Mouse (Mus musculus) heart, postnatal 36 days (tissue): ENCODE results near the gene Kctd15. TPM values are rescaled to one million over a fixed set of nuclear protein-coding genes. Genes with fewer than 3 reads are reported as not detected.
A peak's percentile ranks its signal among the peaks of the same experiment; 100 is the strongest.

Experiments
- DNase-seq, 2 experiments: peaks; one replicate each; pipeline ENCODE4 v3.0.0; 2021 to 2022
- intact Hi-C: fragments of 180-260 bp; cut with DNase I; formaldehyde crosslinking; loops from one replicate; pipeline ENCODE4 v1.15.1; 2025
- total RNA-seq, 2 experiments: library from RNA; stranded (reverse); gene quantifications; 2 replicates each; pipeline ENCODE4 v1.2.3; 2021

Kctd15 gene
- total RNA-seq = 1 to 10 TPM; 3.0 to 3.2 TPM

DNA sequence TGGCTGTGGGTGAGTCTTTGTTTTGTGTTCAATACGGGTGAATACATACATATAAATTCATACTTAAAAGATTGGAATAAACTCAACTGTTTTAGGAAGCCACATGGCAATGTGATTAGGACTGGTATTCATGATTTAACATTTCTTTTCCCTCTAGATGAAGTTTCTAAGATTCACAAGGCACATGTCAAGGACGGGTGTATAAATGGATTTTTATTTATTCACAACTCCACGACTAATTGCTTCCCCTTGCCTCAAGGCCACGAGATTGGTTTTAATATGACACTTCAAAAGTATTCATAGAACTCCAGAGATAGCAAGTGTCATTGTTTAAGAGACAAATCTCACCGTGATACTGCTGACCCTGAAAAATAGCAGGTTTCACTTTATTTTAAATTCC lies at the start of gene Kctd15:
Kctd15 (minus strand) TSS at position 101 of the 400 bp plus-strand sequence.
- DNase-seq = no peak
- intact Hi-C loops = loop anchor here (5.0 kb wide), 3 partner anchors 39 to 219 kb away; no protein-coding TSS in a partner anchor

DNA sequence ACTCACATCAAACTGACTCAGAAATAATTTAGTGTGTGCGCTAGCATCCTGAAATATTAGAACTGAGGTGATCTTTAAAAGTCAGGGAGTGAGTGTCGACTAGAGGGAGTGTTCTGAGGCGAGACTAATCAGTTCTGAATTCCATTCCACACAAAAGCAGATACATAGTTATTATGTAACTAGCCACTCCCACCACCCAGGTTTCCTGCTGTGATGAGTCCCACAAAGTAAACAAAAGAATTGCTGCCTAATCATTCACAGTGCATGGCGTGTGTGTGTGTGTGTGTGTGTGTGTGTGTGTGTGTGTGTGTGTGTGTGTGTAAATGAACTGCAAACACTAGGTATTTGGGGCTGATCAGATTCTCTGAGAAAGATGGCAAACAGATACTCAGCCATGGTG lies 47.9 kb upstream of the Kctd15 start:
- DNase-seq = no peak
- intact Hi-C loops = no loop called here

DNA sequence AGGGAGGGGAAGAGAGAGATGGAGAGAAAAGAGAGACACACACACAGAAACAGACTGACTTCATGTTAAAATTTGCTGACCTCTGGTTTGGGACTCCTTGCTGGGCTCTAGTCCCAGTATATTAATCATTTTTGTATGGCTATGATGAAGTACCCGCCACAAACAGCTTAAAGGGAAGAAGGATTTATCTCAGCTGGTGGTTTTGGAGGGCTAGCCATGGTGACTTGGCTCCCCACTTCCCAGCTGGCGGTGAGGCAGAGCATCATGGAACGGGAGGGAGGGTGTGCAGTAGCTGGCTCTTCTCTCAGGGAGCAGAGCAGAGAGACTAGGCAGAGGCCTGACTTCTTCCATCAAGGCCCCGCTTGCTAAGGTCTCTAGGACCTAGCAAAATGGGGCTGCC lies 46.9 kb upstream of the Kctd15 start:
- no peak for DNase-seq
- intact Hi-C loops = no loop called here

DNA sequence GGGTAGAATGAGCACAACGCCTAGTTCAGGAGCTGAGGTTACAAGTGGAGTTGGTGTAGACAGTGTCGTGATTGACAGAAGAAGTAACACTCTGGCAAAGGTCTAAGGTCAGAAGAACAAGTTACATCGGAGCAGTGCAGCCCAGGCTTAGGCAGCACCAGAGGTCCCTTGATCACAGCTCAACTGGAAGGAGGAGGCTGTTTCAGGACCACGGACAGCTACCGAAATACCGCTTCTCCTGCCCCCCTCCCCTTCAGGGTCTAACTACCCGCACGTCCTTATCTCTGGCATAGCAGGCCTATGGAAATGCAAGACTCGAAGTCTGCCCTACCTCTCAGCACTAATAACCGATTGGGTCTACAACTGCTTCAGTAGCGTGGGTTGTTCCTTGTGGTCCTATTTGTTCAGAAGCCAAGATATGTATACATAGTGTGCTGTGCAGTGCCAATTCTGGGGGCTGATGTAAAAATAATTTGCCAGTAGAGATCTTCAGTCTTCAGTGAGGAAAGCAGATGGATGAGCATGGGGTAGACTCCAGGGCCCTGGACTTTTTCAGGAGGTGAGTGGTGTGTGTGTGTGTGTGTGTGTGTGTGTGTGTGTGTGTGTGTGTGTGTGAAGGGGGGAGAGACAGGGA lies 46.3 kb upstream of the Kctd15 start:
- intact Hi-C loops = no loop called here
- DNase-seq = peak in 1 of 2 experiments; percentile 17

DNA sequence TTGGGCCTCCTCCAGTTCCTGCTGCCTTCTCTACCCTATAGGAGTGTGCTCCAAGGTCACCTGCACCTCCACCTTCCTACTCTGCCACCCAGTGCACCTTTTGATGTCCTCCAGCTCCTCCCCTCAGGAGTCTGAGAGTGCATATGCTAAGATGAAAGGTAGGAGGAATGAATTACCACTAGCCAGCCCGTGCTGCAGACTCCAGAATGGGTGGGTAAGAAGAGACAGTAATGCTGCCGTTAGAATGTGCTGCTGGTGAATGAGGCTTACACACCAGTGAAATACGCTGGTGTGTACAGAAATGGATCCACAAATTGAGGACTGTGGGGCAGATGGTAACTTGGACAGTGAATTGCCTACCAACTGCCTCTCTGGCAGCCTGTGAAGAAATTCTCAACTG lies 43.4 kb upstream of the Kctd15 start:
- intact Hi-C loops = no loop called here
- DNase-seq = no peak

DNA sequence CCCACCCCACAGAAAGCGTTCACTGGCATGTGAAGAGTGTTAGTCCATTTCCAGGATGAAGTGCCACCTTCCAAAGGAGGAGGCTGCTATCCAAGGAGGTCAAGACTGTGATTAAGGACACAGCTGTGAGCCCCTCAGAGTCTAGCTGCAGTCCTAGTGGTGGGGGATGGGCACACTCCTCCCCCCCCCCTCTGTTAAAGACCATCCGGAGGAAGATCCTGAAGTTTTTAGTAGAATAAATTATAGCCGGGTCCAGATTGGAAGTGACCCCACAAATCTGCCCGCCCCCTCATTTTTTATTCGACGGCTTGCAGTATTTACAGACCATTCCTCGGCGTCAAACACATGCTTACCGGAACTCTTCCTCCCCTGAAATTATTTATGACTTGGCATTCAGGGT lies 41.7 kb upstream of the Kctd15 start:
- no peak for DNase-seq
- intact Hi-C loops = no loop called here

DNA sequence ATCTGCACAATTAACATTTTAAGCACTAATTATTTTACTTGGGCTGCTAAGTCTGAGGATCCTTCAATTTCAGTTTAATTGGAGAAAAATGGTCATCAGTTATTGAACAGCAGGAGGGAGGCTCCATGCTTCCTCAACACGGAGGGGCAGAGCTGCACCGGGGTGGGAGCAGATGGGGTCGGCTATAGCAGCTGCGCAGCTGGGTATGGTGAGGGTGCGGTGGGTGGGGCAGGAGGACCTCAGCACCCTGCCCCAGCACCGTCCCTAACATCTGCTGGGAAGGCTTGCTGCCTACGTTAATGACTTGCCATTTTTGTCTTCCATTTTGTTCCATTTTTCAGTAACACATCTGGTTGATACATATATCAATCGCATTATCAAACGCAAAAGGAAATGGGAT lies 39.6 kb upstream of the Kctd15 start:
- intact Hi-C loops = no loop called here
- no peak for DNase-seq

DNA sequence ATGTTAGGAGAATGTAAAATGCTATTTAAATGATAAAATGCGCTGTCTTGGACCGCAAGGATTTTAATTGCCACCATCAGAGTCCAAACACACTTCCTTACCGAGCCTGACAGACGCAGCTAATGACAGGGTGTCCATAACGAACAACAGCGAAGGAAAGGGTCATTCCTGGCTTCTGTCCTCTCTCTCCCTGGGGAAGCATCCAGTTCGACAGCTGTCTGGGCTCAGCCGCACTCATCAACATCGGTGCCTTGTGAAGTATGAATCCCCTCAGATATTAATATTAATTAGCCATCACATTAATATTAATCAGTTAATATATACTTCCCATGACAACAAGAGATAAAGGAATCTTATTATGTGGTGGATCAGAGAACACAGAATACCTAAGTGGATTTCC lies 38.4 kb upstream of the Kctd15 start:
- intact Hi-C loops = no loop called here
- DNase-seq = no peak

DNA sequence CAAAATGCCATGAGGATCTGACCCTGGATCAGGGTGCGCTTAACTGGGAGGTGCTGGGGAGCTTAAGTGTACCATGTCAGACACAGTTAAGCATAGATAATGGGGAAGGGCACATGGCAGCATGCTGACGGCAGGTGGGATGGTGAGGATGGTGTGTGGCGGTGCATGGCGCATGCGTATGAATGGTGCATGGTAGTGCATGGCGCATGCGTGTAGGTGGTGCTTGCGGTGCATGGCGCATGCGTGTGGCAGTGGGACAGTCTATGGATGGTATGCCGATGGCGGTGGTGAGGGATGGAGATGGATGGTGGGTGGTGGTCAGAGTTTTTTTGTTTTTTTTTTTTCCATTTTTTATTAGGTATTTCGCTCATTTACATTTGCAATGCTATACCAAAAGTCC lies 37.4 kb upstream of the Kctd15 start:
- intact Hi-C loops = no loop called here
- DNase-seq = no peak

DNA sequence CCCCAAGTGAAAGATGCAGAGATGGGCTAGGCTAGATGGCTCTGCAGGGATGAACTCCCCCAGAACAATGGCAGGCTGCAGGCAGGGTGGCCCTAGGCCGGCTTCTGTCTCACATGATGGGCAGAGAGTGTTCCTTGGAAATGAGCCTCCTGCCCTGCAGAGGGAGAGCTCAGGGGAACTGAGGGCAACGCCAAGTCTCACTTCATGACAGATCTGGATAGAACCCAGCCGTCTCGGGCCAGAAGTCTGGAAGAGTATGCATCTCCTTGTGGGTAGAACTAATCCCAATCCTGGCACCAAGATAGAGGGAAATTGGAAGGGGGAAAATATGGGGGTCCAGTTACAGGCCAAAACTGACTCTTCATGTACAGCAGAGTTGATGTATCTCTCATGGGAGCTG lies 36.5 kb upstream of the Kctd15 start:
- intact Hi-C loops = no loop called here
- no peak for DNase-seq

DNA sequence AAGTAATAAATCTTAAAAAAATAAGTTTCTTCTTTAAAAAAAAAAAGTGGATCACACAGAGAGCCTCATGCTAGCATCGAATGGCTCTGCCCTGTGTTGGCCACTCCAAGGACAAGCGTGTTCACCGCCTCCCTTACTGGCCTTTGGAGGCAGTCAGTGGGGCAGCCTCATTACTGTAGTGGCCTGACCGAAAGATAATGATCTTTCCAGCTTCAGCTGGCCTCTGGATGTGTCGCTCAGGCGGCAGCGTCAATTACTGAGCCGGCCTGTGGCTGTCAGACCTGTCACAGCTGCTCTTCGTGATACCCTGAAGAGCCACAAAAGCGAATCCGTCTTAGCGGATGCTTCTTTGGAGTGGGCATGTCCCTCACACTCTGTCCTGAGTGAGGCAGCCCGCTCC lies 33.6 kb upstream of the Kctd15 start:
- DNase-seq = no peak
- intact Hi-C loops = no loop called here

DNA sequence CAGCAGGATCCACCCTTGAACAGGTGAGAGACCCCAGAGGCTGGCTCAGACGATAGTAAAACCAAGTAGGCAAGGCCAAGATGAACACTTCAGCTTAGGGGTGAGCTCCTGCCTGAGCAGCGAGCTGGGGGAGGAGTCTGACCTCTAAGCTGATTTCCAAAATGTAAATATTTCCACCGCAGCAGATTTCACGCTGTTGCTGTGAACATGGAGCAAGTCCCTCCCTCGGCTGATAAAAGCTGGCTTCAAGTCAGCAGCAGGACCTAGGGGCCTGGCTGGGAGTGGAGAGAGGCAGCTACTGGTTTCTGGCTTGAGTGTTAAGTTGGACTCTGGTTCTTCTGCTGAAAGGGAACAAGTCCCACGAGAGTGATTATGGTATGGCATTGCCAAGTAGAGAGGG lies 32.5 kb upstream of the Kctd15 start:
- no peak for DNase-seq
- intact Hi-C loops = no loop called here

DNA sequence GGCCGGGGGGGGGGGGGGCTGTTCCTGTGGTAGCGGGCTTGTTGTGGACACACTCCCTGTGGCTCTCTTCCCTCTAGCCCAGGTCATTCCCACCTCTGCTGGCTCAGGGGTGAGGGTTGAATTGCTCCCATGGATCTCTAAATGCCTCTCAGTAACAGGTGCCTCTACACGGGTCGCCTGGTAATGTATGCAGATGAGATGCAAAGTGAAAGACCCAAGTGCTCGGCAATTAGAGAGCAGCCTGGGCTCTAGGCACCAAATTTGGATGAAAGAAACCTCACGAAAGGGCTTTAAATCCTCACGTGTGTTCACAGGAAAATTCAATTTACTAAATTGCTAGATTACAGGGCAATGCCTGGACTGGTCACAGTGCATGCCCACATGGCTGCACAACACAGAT lies 29.3 kb upstream of the Kctd15 start:
- DNase-seq = no peak
- intact Hi-C loops = no loop called here

DNA sequence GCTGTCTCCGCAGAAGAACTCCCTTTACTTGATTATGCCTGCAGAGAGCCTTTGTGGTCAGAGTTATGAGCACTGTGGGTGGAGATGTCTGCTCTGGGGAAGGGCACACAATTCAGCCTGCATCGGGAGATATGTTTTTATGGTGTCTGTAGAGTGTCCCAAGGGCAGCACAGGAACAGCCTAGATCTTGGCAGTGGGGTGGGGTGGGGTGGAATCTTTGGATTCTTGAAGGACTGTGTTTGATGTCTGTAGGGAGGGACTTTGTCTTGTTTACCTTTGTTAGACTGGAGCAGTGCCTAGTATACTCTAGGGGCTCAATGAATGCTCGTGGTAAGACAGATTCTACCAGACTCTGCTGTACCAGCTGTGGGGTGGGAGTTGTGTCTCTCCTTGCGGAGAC lies 28.6 kb upstream of the Kctd15 start:
- intact Hi-C loops = no loop called here
- DNase-seq = no peak

DNA sequence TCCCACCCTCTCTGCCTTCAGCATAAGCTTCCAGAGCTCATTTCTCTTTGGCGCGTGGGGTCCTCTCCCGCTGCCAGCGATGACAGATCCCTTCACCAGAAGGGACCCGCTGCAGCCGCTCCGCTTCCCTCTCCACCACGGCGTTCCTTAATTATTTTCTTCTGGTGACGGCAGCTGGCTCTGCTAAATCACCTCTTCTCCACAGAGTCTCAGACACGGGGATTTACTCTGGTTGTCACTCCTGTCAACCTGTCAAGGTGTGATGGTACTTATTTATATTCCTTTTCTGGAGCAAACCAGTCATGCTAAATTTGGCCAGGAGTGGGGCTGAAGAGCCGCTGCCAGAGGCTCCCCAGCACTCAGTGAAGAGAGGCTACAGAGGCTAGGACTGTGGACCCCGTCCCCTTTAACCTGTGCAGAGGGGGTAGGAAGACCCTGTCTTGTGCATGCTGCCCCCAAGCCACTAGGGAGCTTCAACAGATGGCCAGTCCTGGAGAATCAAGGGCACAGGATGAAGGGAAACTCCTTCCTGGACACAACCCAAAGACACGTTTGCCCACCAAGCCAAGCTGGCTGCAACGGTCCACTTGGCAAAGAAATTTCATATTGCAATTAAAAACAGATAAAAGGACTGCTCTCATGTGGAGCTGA lies 24.4 kb upstream of the Kctd15 start:
- intact Hi-C loops = no loop called here
- DNase-seq = no peak

DNA sequence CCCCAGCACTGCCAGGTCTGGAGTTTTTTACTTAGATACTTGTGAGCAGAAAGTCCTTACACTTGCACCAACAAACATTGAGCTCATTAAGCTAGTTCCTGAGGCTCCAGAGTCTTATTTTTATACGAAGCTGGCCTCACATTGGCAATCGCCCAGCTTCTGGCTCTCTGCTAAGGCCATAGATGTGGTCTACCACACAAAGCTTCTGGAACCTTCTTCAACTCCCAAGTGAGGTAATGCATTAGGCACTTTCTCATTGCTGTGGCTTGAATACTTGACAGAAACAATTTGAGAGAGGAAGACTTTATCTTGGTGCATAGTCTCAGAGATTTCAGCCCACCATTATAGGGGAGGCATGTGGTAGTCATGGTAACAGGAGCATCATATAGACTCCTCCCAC lies 23.4 kb upstream of the Kctd15 start:
- intact Hi-C loops = loop anchor here (5.0 kb wide), 1 partner anchor 582 kb away; no protein-coding TSS in a partner anchor
- DNase-seq = no peak

DNA sequence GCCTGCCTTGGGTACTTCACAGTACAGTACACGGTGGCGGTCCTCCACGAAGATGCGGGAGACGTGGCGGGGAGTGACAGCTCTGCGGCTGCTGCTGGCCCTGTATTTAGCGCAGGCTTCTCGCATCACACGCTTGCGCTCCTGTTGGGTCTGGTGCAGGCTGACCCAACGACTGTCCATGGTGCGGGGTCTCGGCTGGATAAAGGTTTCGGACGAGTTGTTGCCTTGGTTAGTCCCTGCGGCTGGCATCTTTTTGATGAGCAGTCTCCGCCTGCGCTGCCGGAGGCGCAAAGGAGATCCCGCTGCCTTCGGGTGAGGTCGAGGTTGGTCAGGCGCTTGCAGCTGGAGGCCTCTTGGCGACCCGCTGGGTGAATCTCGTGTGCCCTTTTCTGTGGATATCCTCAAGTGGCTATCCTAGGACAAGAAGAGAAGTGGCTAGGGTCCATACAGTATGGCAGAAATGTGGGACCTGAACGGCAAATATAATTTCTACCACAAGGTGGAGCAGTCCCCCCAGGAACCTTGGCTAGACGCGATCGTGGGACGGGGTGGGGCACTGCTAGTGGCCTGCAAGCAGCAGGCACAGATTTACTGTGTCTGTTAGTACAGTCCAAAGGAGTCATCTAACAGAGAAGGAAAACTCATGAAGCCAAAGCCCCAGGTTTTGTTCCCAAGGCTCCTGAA lies 19.4 kb upstream of the Kctd15 start:
- intact Hi-C loops = loop anchor here (1.0 to 5.0 kb wide), 4 partner anchors 43 to 586 kb away; no protein-coding TSS in a partner anchor
- DNase-seq = peak; percentile 77 to 79

DNA sequence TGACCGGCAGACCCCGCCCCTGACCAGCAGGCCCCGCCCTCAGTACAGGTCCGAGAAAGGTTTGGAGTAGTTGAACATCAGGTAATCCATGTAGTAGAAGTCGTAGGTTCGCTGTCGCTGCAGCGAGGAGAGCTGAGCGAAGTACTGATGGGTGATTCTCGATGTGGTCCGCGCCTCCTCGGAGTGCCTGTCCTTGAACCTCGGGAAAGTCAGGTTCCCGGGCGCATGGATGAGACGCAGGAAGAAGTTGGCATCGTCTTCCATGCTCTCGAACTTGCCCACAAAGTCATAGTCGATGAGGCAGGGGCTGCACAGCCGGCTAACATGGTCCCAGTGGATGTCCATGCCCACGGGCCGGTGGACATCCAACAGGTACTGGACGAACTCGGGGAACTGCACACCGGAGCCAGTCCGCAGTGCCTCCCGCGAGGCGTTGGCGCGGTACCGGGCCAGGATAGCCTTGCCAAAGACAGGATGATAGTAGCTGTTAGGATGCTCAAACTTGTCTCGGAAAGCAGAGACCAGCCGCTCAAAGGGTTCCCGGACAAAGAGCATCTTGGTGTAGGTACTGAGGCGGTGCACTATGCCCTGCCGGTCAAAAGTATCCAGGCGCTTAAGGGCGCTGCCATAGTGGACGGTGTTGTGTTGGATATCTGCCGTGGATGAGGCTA lies 18.7 kb upstream of the Kctd15 start:
- intact Hi-C loops = loop anchor here (5.0 kb wide), 1 partner anchor 587 kb away; no protein-coding TSS in a partner anchor
- no peak for DNase-seq

DNA sequence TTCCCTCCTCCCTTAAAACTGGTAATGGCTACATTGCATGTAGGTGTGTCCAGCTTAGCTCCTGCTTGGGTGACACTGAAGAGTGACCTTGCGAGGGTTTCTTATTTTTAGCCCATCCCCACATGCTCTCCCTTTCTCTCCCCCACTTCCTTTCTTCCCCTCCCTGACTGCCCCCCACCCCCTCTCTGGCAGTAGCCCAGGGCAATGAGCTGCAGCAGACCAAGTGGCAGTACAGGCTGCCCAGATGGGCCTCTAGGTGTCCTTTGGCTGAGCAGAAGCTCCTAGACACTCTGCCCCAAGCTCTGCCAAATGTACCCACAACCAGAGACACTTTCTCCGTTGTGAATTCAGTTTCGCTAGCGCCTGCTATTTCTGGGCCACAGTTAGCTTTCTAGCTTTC lies 16.4 kb upstream of the Kctd15 start:
- DNase-seq = no peak
- intact Hi-C loops = loop anchor here (1.0 to 5.0 kb wide), 4 partner anchors 181 to 406 kb away; no protein-coding TSS in a partner anchor

DNA sequence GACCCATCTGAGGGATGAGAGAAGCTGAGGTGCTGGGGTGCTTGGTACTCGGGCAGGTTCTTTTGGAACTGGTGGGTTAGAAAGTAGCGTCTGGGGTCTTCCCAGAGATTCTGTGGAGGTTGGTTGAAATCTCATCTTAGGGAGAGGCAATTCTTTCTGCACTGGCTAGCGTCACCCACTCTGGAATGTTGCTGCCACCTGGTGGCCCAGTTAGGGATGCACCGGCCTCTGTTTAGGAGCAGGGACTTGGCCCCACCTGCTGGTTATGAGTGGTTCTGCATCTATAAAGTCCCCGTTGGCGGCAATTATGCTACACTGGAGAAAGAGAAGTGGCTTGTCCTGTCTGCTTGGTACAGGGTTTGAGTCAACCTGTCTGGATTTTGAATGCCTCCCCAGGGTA lies 15.4 kb upstream of the Kctd15 start:
- intact Hi-C loops = loop anchor here (1.0 to 5.0 kb wide), 4 partner anchors 180 to 405 kb away; no protein-coding TSS in a partner anchor
- DNase-seq = peak; percentile 89

DNA sequence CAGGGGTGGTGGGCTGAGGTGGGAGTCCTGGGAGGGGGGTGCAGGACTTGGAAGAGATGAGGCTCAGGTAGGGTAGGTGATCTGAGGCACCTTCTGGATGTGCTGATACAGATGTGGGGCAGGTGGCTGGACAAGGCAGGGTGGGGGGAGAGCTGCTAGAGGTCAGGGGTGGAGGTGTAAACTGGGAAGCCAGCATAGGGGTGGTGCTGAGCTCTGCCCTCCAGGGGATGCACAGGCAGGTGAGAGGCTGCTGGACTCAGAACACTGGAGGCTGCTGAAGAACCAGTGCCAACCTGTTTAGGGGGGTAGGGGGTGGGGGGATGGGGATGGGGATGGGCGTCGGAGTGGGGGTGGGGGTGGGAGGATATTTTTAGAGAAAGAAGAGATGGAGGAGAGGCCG lies 14.2 kb upstream of the Kctd15 start:
- DNase-seq = no peak
- intact Hi-C loops = loop anchor here (5.0 kb wide), 2 partner anchors 178 to 403 kb away; no protein-coding TSS in a partner anchor
